Mouse (Mus musculus) intestine, embryonic 16.5 days (tissue): Measurements from ENCODE around the gene Esrrg. TPM values are rescaled to one million over a fixed set of nuclear protein-coding genes. Genes with fewer than 3 reads are reported as not detected.

Experiments used
- ATAC-seq: fragments of 200-750 bp; cut with Nextera tagmentation; 2 replicates; pipeline ENCODE4 v1.8.0; 2017; ENCODE audit warnings: moderate TSS enrichment, moderate library complexity
- H3K27ac ChIP-seq: fragments of 300-500 bp; sonication (generic); 2 replicates; pipeline ENCODE4 v1.5.1; 2014; ENCODE audit warnings: mild to moderate bottlenecking, low read length
- H3K27me3 ChIP-seq: fragments of 300-500 bp; sonication (generic); replicated peaks from 2 replicates; pipeline ENCODE4 v1.6.1; 2014; ENCODE audit warnings: low read length, control low read depth, mixed read lengths; ENCODE audit not compliant: control insufficient read depth, insufficient read depth
- H3K36me3 ChIP-seq: fragments of 300-500 bp; sonication (generic); 2 replicates; pipeline ENCODE4 v1.6.1; 2014; ENCODE audit warnings: low read length, control low read depth; ENCODE audit not compliant: control insufficient read depth, insufficient read depth
- H3K4me1 ChIP-seq: fragments of 300-500 bp; sonication (generic); 2 replicates; pipeline ENCODE4 v1.6.1; 2014; ENCODE audit warnings: low read length, control low read depth, mixed read lengths; ENCODE audit not compliant: control insufficient read depth, insufficient read depth
- H3K4me2 ChIP-seq: fragments of 300-500 bp; sonication (generic); 2 replicates; pipeline ENCODE4 v1.6.1; 2014; ENCODE audit warnings: low read depth, low read length, control low read depth
- H3K4me3 ChIP-seq: fragments of 300-500 bp; sonication (generic); 2 replicates; pipeline ENCODE4 v1.5.1; 2014; ENCODE audit warnings: mild to moderate bottlenecking, low read length
- H3K9ac ChIP-seq: fragments of 300-500 bp; sonication (generic); 2 replicates; pipeline ENCODE4 v1.6.1; 2014; ENCODE audit warnings: low read depth, low read length
- H3K9me3 ChIP-seq: fragments of 300-500 bp; sonication (generic); 2 replicates; pipeline ENCODE4 v1.6.1; 2016; ENCODE audit warnings: low read length, control low read depth; ENCODE audit not compliant: control insufficient read depth
- WGBS: fragments of 180-500 bp; shearing (Covaris S2); extraction: QIAGEN DNeasy Blood & Tissue Kit; methylation state at CpG from one replicate; pipeline ENCODE4 v1.1.7; 2014; 5-methylcytosine and 5-hydroxymethylcytosine counted together
- polyA plus RNA-seq: library from polyadenylated mRNA; unstranded; fragments of >200 nt; fragmentation: Nextera tagmentation; extraction: Ambion mirVana; gene quantifications from 2 replicates; pipeline ENCODE4 v1.2.1, GENCODE M21; 2015

Esrrg gene
- polyA plus RNA-seq, 1 experiment from 2014 or later = 3.6 TPM

- H3K4me1 ChIP-seq = no peaks in the 10 kb centered on the region
- ATAC-seq = no peak
- H3K9me3 ChIP-seq = no peaks in the 10 kb centered on the region
- H3K27me3 ChIP-seq = no peaks in the 10 kb centered on the region
- H3K9ac ChIP-seq = no peak overlapping the region
- H3K27ac ChIP-seq = no peak overlapping the region
- H3K36me3 ChIP-seq = no peaks in the 10 kb centered on the region
- no peak overlapping the region for H3K4me2 ChIP-seq
- no peak overlapping the region for H3K4me3 ChIP-seq
- 73% methylated on average over 2 of the region's 2 CpGs for WGBS
These were observed 372.4 kb downstream of the Esrrg start for GRCm38 (mm10) chr1:187981028-187981427.

- 58% methylated on average over 4 of the region's 4 CpGs for WGBS
- Histone ChIP-seq H3K9me3 (no peaks in the 10 kb centered on the region), H3K27ac (no peak overlapping the region), H3K27me3 (no peaks in the 10 kb centered on the region), H3K4me3 (no peak overlapping the region), H3K36me3 (no peaks in the 10 kb centered on the region), H3K4me2 (no peak overlapping the region), H3K4me1 (no peaks in the 10 kb centered on the region), H3K9ac (no peak overlapping the region)
- ATAC-seq = no peak
These were observed 374.6 kb downstream of the Esrrg start for GRCm38 (mm10) chr1:187983177-187983576.

- no peaks in the 10 kb centered on the region for H3K36me3 ChIP-seq
- H3K4me3 ChIP-seq = no peak overlapping the region
- H3K4me1 ChIP-seq = no peaks in the 10 kb centered on the region
- no peak for ATAC-seq
- no peaks in the 10 kb centered on the region for H3K9me3 ChIP-seq
- H3K4me2 ChIP-seq = no peak overlapping the region
- H3K27ac ChIP-seq = no peak overlapping the region
- H3K9ac ChIP-seq = no peak overlapping the region
- H3K27me3 ChIP-seq = no peaks in the 10 kb centered on the region
These were observed 381.6 kb downstream of the Esrrg start for GRCm38 (mm10) chr1:187990161-187990560.

- Histone ChIP-seq H3K36me3 (no peaks in the 10 kb centered on the region), H3K9ac (peak overlapping the region; percentile 52)
These were observed 389.2 kb downstream of the Esrrg start for GRCm38 (mm10) chr1:187997584-187998338.

DNA sequence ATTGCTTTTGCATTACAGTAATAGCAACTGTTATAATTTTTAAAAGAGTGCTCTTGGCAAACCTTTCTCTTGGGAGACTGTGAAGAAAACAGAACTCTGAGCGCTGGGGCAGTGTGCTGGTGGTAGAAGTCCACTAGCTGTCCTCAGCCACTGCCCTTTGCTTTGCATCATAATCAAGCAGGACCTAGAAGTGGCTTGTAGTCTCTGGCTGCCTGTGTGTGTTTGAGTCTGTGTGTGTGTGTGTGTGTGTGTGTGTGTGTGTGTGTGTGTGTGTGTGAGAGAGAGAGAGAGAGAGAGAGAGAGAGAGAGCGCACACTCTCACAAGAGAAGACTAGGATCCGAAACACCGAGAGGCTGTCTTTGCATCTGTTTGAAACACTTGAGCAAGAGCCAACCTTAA lies 390.5 kb downstream of the Esrrg start:
- Histone ChIP-seq H3K27me3 (no peaks in the 10 kb centered on the region), H3K27ac (no peak overlapping the region; the same call in 1 of the 2 replicates), H3K4me3 (peak overlapping the region; percentile 30), H3K9ac (no peak overlapping the region), H3K9me3 (no peaks in the 10 kb centered on the region), H3K36me3 (no peaks in the 10 kb centered on the region), H3K4me2 (peak overlapping the region; percentile 35), H3K4me1 (0 out of 2 replicates have a peak, but pooled peaks cover 3% of the 10 kb centered on the region)
- ATAC-seq = no peak
- WGBS = 53% methylated on average over 4 of the region's 4 CpGs

More at GRCm38 (mm10) chr1:187997584-187998338, 389.2 kb downstream of the Esrrg start:
- H3K27me3 ChIP-seq = no peaks in the 10 kb centered on the region
- peak; percentile 94 for ATAC-seq
- no peak overlapping the region for H3K27ac ChIP-seq
- WGBS = 2% methylated on average over 39 of the region's 39 CpGs
- 0 out of 2 replicates have a peak, but pooled peaks cover 3% of the 10 kb centered on the region for H3K4me1 ChIP-seq
- no peaks in the 10 kb centered on the region for H3K9me3 ChIP-seq
- H3K4me2 ChIP-seq = peak overlapping the region; percentile 69
- peak overlapping the region; percentile 44 for H3K4me3 ChIP-seq

- peak; percentile 62 for ATAC-seq
- Histone ChIP-seq H3K4me2 (peak overlapping the region; percentile 24; the same call in 1 of the 2 replicates), H3K27ac (0 out of 2 replicates have a peak overlapping the region, but pooled peaks have one; percentile 2), H3K9me3 (no peaks in the 10 kb centered on the region), H3K27me3 (no peaks in the 10 kb centered on the region), H3K36me3 (no peaks in the 10 kb centered on the region), H3K4me3 (peak overlapping the region; percentile 27; the same call in 1 of the 2 replicates), H3K4me1 (0 out of 2 replicates have a peak, but pooled peaks cover 3% of the 10 kb centered on the region), H3K9ac (no peak overlapping the region)
- 38% methylated on average over 8 of the region's 8 CpGs for WGBS
These were observed 391.6 kb downstream of the Esrrg start for GRCm38 (mm10) chr1:188000189-188000588.

DNA sequence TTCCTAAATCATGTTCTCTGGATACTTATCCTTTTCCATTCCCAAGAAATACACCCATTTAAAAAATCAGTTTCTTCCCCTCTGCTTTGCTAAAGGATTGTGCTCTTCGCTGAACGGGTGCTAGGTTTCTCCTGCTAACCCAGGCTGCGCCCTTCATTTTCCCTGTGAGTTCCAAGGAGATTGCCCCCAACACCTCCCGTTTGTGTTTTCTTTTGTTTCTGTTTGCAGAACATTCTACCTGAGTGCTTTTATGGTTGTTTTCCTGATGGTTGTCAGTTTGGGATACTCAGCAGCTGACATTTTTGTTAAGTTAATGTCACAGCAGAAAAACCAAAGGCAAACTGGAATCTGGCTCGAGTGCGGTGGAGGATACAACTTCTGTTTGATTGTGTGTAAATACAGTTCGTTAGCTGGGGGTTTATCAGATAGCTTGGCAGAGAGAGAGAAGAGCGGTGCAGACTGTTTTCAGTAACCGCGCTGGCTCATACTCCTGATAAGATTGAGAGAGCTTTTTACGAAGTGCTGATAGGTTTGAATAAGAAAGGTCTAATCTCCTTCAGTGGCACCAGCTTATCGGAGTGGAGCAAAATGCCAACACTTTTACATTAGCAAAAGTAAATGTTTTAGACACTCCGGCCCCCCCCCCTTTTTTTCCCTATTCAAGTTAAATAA lies 398.4 kb downstream of the Esrrg start:
- Histone ChIP-seq H3K9ac (no peak overlapping the region), H3K27ac (no peak overlapping the region), H3K9me3 (no peaks in the 10 kb centered on the region), H3K4me3 (0 out of 2 replicates have a peak overlapping the region, but pooled peaks have one; percentile 3), H3K4me1 (no peaks in the 10 kb centered on the region), H3K36me3 (no peaks in the 10 kb centered on the region), H3K27me3 (no peaks in the 10 kb centered on the region), H3K4me2 (peak overlapping the region; percentile 34)
- ATAC-seq = peak; percentile 55; the same call in 1 of the 2 replicates
- WGBS = 49% methylated on average over 13 of the region's 13 CpGs

GRCm38 (mm10) chr1:188008476-188008875 lies 399.9 kb downstream of the Esrrg start:
- no peaks in the 10 kb centered on the region for H3K36me3 ChIP-seq
- H3K4me2 ChIP-seq = no peak overlapping the region
- no peak for ATAC-seq
- 67% methylated on average over 13 of the region's 13 CpGs for WGBS
- H3K4me1 ChIP-seq = no peaks in the 10 kb centered on the region
- H3K4me3 ChIP-seq = no peak overlapping the region
- no peak overlapping the region for H3K27ac ChIP-seq
- no peaks in the 10 kb centered on the region for H3K9me3 ChIP-seq
- H3K27me3 ChIP-seq = no peaks in the 10 kb centered on the region
- no peak overlapping the region for H3K9ac ChIP-seq

DNA sequence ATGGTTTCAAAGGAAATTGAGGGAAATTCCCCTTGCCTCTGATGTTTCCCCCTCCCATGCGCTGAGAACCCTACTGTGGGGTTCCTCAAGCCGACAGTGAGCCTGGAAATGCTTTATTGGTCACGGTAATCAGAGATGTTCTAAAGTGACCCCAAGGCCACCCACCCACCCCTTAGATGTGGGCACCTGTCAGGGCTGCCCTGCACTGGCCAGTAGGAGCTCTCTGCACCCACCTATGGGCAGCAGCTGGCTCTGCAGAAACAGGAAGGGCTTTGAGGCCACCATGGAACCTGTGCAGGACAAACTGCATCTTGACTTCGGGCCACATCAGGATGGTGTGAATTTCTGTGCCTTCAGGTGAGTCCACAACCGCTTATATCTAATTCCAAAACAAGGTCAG lies 401.3 kb downstream of the Esrrg start:
- Histone ChIP-seq H3K4me2 (no peak overlapping the region), H3K4me3 (no peak overlapping the region), H3K27me3 (no peaks in the 10 kb centered on the region), H3K27ac (no peak overlapping the region), H3K4me1 (no peaks in the 10 kb centered on the region), H3K9me3 (no peaks in the 10 kb centered on the region), H3K36me3 (no peaks in the 10 kb centered on the region), H3K9ac (no peak overlapping the region)
- 83% methylated on average over 5 of the region's 5 CpGs for WGBS
- no peak for ATAC-seq
